Mouse (Mus musculus) erythroblast, embryonic 14.5 days (primary cell): ENCODE measurements around the gene Psmb5. TPM values are rescaled to one million over a fixed set of nuclear protein-coding genes. Genes with fewer than 3 reads are reported as not detected.

Experiments
- H3K27me3 ChIP-seq: 2 replicates; pipeline ENCODE4 v1.6.1; 2012; ENCODE audit warnings: inconsistent platforms; ENCODE audit not compliant: control insufficient read depth
- H3K36me3 ChIP-seq: 2 replicates; pipeline ENCODE4 v1.6.1; 2012; ENCODE audit warnings: mild to moderate bottlenecking, inconsistent platforms; ENCODE audit not compliant: control insufficient read depth
- H3K4me1 ChIP-seq: 2 replicates; pipeline ENCODE4 v1.6.1; 2012; ENCODE audit warnings: inconsistent platforms; ENCODE audit not compliant: control insufficient read depth
- H3K4me3 ChIP-seq: replicated peaks from 2 replicates; pipeline ENCODE3; 2012; ENCODE audit warnings: moderate library complexity, mild to moderate bottlenecking, inconsistent platforms
- H3K9me3 ChIP-seq: 2 replicates; pipeline ENCODE4 v1.6.1; 2012; ENCODE audit warnings: low read length, inconsistent platforms, mixed read lengths; ENCODE audit not compliant: control insufficient read depth
- GATA1 ChIP-seq: IDR thresholded peaks from 2 replicates; pipeline ENCODE4 v1.6.1; 2012; ENCODE audit warnings: low read length, inconsistent platforms, mixed read lengths
- TAL1 ChIP-seq: IDR thresholded peaks from 3 replicates; pipeline ENCODE4 v1.6.1; 2012; ENCODE audit warnings: low read length, inconsistent platforms, mixed read lengths
- polyA plus RNA-seq: library from polyadenylated mRNA; stranded (reverse); fragments of >175 nt; gene quantifications from 2 replicates; pipeline ENCODE4 v1.2.3, GENCODE M21; 2012

Psmb5 gene
- polyA plus RNA-seq, 1 experiment: 21.7 TPM

GRCm38 (mm10) chr14:54572790-54573736 lies 44.8 kb downstream of the Psmb5 start:
- TF ChIP-seq GATA1: no peak
- no peak for TF ChIP-seq TAL1
- Histone ChIP-seq H3K36me3 (peaks cover 2% of the 10 kb centered on the region; the same call in 1 of the 2 replicates), H3K4me3 (no peak overlapping the region), H3K9me3 (peaks cover 13% of the 10 kb centered on the region; the same call in 1 of the 2 replicates), H3K4me1 (peaks cover 36% of the 10 kb centered on the region), H3K27me3 (peaks cover 66% of the 10 kb centered on the region)

GRCm38 (mm10) chr14:54572122-54572521 lies 45.7 kb downstream of the Psmb5 start:
- H3K36me3 ChIP-seq: peaks cover 2% of the 10 kb centered on the region; the same call in 1 of the 2 replicates
- peaks cover 60% of the 10 kb centered on the region for H3K27me3 ChIP-seq
- H3K4me1 ChIP-seq: peaks cover 27% of the 10 kb centered on the region
- no peak overlapping the region for H3K4me3 ChIP-seq
- H3K9me3 ChIP-seq: peaks cover 13% of the 10 kb centered on the region; the same call in 1 of the 2 replicates
- TF ChIP-seq GATA1: no peak
- TF ChIP-seq TAL1: no peak

- H3K4me1 ChIP-seq: peaks cover 16% of the 10 kb centered on the region
- TF ChIP-seq GATA1: no peak
- no peak for TF ChIP-seq TAL1
- H3K4me3 ChIP-seq: no peak overlapping the region
- H3K27me3 ChIP-seq: peaks cover 36% of the 10 kb centered on the region
- H3K36me3 ChIP-seq: peaks cover 2% of the 10 kb centered on the region; the same call in 1 of the 2 replicates
- H3K9me3 ChIP-seq: no peaks in the 10 kb centered on the region
Observed at GRCm38 (mm10) chr14:54569451-54570392, 48.1 kb downstream of the Psmb5 start.

GRCm38 (mm10) chr14:54568694-54569414 lies 49.0 kb downstream of the Psmb5 start:
- H3K4me1 ChIP-seq: peaks cover 13% of the 10 kb centered on the region
- no peak overlapping the region for H3K4me3 ChIP-seq
- peaks cover 2% of the 10 kb centered on the region; the same call in 1 of the 2 replicates for H3K36me3 ChIP-seq
- TF ChIP-seq GATA1: no peak
- TF ChIP-seq TAL1: no peak
- no peaks in the 10 kb centered on the region for H3K9me3 ChIP-seq
- peaks cover 27% of the 10 kb centered on the region for H3K27me3 ChIP-seq

Other genes starting within 250 kb of the Psmb5 start
- 0.06 TPM in 1 of 2 replicates, not detected in the other for gene Slc7a7, start 200.2 kb downstream of the Psmb5 start, polyA plus RNA-seq
- 62.3 and 63.5 TPM in 2 replicates for gene Mrpl52, start 191.1 kb downstream of the Psmb5 start, polyA plus RNA-seq
- gene Mmp14, start 186.4 kb downstream of the Psmb5 start, polyA plus RNA-seq: 0.10 and 0.18 TPM in 2 replicates
- 15.3 and 15.9 TPM in 2 replicates for gene Lrp10, start 153.9 kb downstream of the Psmb5 start, polyA plus RNA-seq
- not detected in 2 replicates for gene Rem2, start 141.9 kb downstream of the Psmb5 start, polyA plus RNA-seq
- 4.4 and 4.8 TPM in 2 replicates for gene Prmt5, start 100.5 kb downstream of the Psmb5 start, polyA plus RNA-seq
- gene Haus4, start 63.4 kb downstream of the Psmb5 start, polyA plus RNA-seq: 10.0 and 11.7 TPM in 2 replicates
- gene Ajuba, start 40.5 kb downstream of the Psmb5 start, polyA plus RNA-seq: not detected in 2 replicates
- 0.94 and 1.5 TPM in 2 replicates for gene 4931414P19Rik, start 12.0 kb downstream of the Psmb5 start, polyA plus RNA-seq
- not detected in 2 replicates for gene Psmb11, start 3.4 kb upstream of the Psmb5 start, polyA plus RNA-seq
- gene Gm17606, start 22.9 kb upstream of the Psmb5 start, polyA plus RNA-seq: not detected in 2 replicates
- gene Cdh24, start 23.3 kb upstream of the Psmb5 start, polyA plus RNA-seq: 0.46 and 0.60 TPM in 2 replicates
- gene 1700123O20Rik, start 68.2 kb upstream of the Psmb5 start, polyA plus RNA-seq: 4.9 and 7.8 TPM in 2 replicates
- 38.2 and 40.2 TPM in 2 replicates for gene Acin1, start 68.9 kb upstream of the Psmb5 start, polyA plus RNA-seq
- not detected in 2 replicates for gene Gm29776, start 80.8 kb upstream of the Psmb5 start, polyA plus RNA-seq
- gene Cebpe, start 94.2 kb upstream of the Psmb5 start, polyA plus RNA-seq: 0.05 and 0.24 TPM in 2 replicates
- 0.25 TPM in 2 replicates for gene Slc7a8, start 163.9 kb upstream of the Psmb5 start, polyA plus RNA-seq
- gene Rnf212b, start 196.1 kb upstream of the Psmb5 start, polyA plus RNA-seq: not detected in 2 replicates